Mouse (Mus musculus): ENCODE data around the gene Fhl3.

Fhl3 gene

GRCm38 (mm10) chr4:124700248-124700971 lies at the start of gene Fhl3:
TSS of gene Fhl3 (plus strand) at chr4:124700701.
- peak; percentile 60 to 66 for DNase-seq (ENCODE audit: low spot score in 2 of 2)

GRCm38 (mm10) chr4:124652886-124653285 lies 47.6 kb upstream of the Fhl3 start:
- DNase-seq (ENCODE audit: low spot score in 2 of 2) = no peak

DNA sequence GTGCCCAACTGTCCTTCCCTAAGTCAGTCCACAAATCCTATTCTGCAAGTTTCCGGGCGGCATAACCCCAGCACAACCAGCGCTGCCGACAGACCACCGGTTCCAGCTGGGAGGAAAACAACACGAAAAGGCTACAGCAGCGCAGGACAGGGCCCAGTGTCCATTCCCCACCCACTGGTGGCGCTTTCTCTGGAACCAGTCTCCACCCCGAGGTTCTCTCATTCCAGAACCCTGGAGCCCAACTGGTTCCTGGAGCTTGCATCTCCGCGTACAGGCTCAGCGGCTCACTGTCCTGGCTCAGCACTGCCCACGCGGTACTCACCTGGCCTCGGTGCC lies 44.0 kb upstream of the Fhl3 start, which contains the start of gene Pou3f1:
Gene Pou3f1, plus strand, starts transcription at position 290 of the 336 bp plus-strand sequence.
- DNase-seq (ENCODE audit: low spot score in 2 of 2) = no peak

DNA sequence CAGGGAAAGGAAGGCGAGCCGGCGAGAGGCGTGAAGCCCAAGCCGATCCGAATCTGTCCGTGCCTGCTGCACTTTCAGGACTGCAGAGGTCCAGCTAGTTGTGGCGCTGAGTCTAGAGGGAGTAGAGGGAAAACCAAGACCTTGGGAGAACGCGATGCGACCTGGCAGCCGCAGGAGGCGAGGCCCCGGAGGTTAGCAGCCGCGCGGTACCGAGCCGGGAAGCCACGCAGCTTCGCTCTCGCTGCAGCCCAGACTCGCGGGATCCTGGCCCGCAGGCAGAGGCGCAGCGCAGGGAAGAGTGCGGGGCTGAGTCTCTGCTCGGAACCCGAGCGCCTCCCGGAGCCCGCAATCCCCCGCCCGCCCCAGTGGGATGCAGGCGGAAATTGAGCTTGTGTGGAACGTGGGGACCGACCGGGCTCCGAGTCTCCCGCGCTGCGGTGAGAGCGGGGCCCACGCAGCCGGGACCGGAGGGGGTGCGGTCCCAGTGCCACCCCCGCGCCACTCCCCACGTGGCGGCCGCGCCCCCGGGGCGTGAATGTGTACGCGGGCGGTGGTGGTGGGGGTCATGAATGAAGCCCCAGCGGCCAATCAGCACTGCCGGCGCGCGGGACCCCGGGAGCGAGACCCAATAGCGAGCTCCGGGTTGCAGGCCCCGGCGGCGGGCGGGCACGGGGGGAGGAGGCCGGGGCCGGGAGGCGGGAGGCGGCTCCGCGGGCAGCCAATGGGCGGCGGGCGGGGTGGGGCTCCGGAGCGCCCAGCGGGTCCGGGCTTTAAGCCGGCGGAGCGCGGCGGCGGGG lies 43.4 kb upstream of the Fhl3 start:
- DNase-seq (ENCODE audit: low spot score in 2 of 2) = peak; percentile 69 to 77

DNA sequence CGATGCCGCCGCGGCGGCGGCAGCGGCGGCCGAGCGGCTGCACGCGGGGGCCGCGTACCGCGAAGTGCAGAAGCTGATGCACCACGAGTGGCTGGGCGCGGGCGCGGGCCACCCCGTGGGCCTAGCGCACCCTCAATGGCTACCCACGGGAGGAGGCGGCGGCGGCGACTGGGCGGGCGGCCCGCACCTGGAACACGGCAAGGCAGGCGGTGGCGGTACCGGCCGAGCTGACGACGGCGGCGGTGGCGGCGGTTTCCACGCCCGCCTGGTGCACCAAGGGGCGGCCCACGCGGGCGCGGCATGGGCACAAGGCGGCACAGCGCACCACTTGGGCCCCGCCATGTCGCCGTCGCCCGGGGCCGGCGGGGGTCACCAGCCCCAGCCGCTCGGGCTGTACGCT lies 42.7 kb upstream of the Fhl3 start:
- DNase-seq (ENCODE audit: low spot score in 2 of 2) = peak in 1 of 2 experiments; percentile 13

GRCm38 (mm10) chr4:124658412-124658851 lies 42.1 kb upstream of the Fhl3 start:
- DNase-seq (ENCODE audit: low spot score in 2 of 2) = no peak

GRCm38 (mm10) chr4:124659251-124660217 lies 41.0 kb upstream of the Fhl3 start:
- DNase-seq (ENCODE audit: low spot score in 2 of 2) = no peak

GRCm38 (mm10) chr4:124660603-124661002 lies 39.9 kb upstream of the Fhl3 start:
- no peak for DNase-seq (ENCODE audit: low spot score in 2 of 2)

DNA sequence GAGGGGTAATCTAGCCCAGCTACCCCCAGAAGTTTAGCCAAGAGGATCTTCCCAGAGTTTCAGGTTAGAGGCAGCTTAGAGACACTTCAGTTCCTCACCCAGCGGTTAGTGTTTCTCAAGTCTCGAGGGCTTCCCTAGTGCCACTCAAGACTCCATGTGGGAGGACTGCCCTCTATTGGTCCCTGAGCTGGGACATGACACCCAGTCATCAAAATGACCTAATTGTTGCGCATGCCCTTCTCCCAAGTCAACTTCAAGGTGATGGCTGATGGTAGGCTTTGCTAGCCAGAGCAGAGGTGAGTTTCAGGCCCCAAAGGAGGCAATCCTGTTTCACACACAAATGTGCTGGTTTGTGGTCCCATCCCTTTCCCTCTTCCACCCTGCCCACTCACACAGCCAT lies 37.5 kb upstream of the Fhl3 start:
- DNase-seq (ENCODE audit: low spot score in 2 of 2) = no peak

- no peak for DNase-seq (ENCODE audit: low spot score in 2 of 2)
Measured at GRCm38 (mm10) chr4:124664185-124664584, 36.3 kb upstream of the Fhl3 start.

GRCm38 (mm10) chr4:124664604-124665003 lies 35.9 kb upstream of the Fhl3 start:
- no peak for DNase-seq (ENCODE audit: low spot score in 2 of 2)

DNA sequence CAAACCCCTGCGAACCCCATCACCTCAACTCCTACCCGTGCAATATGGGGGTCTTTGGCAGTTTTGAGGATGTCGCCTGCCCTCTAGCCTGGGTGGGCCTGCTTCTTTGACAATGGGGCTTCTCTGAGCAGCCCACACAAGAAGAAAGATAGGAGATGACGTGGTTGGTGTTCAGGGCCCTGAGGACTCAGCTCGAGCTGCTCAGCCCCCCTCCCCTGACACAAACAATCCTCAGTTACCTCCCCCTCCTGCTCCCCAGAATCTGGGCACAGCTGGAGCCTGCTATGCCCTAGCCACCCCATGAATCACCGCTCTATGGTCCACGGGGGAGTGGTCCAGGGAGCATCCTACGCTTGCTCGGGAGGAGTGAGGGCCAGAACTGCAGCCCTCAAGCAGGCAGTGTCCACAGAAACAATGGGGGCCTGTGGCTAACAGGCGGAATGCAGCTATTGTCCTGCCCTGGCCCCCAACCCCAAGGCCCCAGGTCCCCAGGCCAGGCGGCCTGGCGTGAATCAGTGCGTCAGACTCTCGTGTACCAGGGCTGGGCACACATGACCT lies 32.9 kb upstream of the Fhl3 start:
- no peak for DNase-seq (ENCODE audit: low spot score in 2 of 2)

DNA sequence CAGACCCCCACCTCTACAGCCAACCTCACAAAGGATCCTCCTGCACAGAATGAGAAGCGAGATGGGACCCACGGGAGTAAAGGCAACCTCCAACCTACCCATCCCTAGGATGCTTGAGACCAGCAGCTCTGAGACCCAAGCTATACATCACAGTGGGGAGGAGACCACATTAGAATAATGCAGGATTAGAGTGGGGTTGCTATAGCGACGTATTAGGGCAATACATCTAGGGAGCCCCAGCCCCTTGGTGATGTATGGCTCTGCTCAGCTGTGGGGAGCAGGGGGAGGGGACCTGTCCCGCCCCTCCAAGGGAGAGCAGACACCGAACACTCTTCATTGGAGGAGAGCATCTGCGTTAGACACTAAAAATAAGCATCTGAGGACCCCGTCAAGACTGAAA lies 32.4 kb upstream of the Fhl3 start:
- DNase-seq (ENCODE audit: low spot score in 2 of 2) = no peak

- DNase-seq (ENCODE audit: low spot score in 2 of 2) = no peak
Measured at GRCm38 (mm10) chr4:124670232-124670631, 30.3 kb upstream of the Fhl3 start.

DNA sequence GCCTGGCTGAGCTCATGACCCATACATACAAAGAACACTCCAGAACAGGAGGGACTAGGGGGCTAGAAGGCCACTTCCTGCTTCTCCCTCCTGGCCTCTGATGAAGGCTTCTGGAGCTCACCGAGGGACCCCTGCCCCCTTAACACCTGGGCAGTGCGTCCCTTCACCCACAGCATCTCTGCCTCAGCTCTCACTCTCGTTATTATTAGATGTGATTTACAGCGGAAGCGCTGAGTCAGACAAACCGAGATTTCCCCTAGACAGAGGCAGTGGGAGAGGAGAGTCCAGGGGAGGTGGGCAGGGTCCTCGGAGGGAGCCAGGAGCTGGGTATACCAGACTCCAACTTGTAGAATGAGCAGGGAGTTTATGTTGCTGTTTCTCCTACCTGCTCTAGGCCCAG lies 28.9 kb upstream of the Fhl3 start:
- DNase-seq (ENCODE audit: low spot score in 2 of 2) = no peak

DNA sequence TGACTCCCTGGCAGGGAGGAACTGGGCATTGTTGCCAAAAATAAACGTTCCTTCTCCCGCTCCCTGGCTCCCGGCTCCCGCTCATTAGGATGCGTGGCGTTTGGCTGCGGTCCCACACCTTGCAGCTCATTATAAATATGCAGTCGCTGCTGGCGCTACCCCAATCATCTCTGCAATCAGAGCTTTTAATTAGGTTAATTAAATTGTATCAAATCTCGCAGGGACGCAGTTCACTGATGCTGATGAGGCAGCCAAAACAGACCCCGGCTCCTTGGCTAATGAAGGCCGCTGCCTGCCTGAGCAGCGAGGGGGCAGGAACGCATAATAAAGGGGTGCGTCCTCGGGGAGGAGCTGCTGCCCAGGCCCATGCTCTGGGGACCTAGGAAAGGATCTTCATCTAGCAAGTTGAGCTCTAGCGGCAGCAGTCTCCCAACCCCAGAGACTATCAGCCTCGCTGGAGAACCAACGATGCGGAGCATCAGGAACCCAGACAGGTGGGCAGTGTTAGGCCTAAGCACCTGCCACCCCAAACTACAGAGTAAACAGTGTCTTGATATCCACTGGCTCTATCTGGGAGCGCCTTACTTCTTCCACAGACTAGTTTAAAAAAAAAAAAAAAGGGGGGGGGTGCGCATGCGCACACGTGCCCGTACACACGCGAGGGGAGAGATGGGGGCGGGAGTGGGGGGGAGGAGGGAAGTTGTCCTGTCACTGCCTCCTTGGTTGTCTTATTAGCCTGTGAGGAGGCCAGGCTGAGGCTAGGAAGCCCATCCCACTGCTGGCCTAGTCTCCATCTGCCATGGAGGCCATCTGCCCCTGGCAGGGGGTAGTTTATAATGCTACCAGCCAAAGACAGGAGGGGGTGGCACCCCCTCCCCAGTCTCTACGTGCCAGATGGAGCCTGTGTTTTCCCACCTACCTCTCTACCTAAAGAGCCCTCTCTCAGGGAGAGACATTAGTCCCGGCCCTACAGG lies 27.9 kb upstream of the Fhl3 start:
- no peak for DNase-seq (ENCODE audit: low spot score in 2 of 2)

DNA sequence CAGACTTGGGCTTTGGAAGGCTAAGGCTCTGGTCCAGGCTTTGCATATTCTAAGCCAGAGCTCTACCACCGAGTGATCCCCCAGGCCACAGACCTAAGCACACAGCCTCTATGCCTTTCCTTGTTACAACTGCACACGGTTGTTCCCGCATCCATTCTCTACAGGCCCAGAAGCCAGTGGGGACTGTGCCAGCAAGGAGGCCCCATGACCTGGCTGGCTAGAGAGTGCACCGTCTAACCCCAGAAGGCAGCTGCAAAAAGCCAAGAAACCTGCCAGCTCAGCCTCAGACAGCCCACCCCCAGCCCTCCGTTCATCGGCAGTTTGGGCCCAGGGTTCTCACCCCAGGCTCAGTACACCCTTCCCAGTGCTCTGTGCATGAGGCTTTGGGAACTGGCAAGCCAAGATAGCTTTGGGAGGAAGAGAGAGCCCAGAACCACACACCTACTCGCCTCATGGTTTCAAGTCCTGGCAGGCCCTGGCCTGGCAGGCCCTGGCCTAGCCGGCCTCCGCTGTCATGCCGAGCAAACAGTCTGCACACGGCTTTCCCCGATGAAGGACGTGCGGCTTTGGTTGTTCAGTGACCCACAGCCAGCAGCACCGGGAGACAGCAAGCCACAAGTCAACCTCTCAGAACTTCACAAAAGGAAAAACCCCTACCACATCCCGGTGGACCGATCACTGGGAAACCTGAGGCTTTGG lies 26.0 kb upstream of the Fhl3 start:
- DNase-seq (ENCODE audit: low spot score in 2 of 2) = no peak

- no peak for DNase-seq (ENCODE audit: low spot score in 2 of 2)
Measured at GRCm38 (mm10) chr4:124675037-124675436, 25.5 kb upstream of the Fhl3 start.

- DNase-seq (ENCODE audit: low spot score in 2 of 2) = no peak
Measured at GRCm38 (mm10) chr4:124675958-124676357, 24.5 kb upstream of the Fhl3 start.

DNA sequence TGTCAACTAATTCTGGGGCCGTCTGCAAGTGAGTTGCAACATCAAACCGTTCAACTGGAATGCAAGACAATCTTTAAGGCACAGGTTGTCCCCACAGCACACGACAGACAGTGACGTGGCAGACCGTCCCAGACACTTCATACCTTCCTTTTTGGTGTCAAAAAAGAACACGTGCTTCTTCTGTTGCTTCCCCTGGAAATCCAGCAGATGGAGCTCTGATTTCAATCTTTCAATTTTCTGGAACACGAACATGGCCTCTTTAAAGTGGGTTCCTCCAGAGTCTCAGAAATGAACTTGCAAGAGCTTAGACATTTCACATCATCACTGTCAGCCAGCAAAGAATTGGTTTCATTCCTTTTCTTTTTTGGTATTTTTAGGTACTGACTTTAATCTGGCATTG lies 18.2 kb upstream of the Fhl3 start:
- DNase-seq (ENCODE audit: low spot score in 2 of 2) = no peak
